Mouse (Mus musculus) CD4-positive, CD25-positive, alpha-beta regulatory T cell, adult 2 months (primary cell): ENCODE data around the gene Prrxl1.

Source experiments
- DNase-seq: peaks from one replicate; pipeline ENCODE4 v3.0.0-alpha.2; 2012; ENCODE audit warnings: low read depth, low spot score

Prrxl1 gene

DNA sequence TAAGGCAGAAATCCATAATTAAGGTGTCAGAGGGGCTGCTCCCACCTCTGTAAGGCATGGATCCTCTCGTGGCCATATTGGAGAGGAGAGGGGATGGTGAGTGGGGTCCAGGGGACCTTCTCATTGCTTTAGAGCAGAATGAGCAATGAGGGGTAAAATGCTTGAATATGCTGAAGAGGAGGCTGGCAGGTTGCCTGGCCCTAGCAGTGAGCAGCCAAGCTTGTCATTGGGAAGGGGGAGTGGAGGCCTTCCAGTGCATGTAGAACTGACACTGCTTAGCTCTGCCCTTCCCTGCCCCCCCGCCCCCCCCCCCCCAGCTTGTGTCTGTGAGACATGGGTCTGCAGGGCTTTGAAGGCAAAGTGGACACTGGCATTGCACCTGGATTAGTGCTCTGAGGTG lies 28.1 kb downstream of the Prrxl1 start:
- DNase-seq, result no peak

DNA sequence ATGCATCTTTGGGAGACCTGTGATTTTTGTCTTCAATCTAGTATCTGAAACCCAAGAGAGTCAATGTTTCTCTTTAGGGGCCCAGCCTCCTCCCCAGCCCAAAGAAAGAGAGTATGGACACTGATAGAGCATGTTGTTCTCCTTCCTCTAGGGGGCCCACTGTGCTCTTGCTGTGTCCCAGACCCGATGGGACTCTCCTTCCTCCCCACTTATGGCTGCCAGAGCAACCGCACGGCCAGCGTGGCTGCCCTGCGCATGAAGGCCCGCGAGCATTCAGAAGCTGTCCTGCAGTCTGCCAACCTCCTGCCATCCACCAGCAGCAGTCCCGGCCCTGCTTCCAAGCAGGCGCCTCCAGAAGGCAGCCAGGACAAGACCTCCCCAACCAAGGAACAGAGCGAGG lies 29.4 kb downstream of the Prrxl1 start:
- DNase-seq, result peak; percentile 5

- no peak for DNase-seq
These were observed 33.8 kb downstream of the Prrxl1 start for GRCm38 (mm10) chr14:32632908-32633600.

GRCm38 (mm10) chr14:32634015-32634682 lies 34.9 kb downstream of the Prrxl1 start:
- no peak for DNase-seq

GRCm38 (mm10) chr14:32638485-32638884 lies 39.3 kb downstream of the Prrxl1 start:
- no peak for DNase-seq

- no peak for DNase-seq
These were observed 60.6 kb downstream of the Prrxl1 start for GRCm38 (mm10) chr14:32659781-32660180.

DNA sequence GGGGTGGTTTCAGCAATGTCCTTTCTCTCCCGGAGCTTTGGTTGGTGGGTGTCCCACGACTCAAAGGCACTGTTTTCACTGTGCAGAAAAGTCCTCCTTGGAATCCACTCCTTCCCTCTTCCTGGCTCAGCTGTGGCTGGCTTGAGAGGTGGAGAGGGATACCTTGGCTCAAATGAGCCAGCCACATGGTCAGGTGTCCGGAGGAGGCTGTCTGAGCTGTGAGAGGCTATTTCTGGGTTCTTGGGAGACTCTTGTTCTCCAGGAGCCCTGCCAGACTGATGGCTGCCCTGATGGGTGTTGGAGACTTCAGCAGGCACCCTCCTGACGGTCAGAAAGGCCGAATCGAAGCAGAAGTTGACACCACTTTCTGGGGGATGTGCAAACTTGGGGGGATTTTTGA lies 63.9 kb downstream of the Prrxl1 start:
- no peak for DNase-seq

DNA sequence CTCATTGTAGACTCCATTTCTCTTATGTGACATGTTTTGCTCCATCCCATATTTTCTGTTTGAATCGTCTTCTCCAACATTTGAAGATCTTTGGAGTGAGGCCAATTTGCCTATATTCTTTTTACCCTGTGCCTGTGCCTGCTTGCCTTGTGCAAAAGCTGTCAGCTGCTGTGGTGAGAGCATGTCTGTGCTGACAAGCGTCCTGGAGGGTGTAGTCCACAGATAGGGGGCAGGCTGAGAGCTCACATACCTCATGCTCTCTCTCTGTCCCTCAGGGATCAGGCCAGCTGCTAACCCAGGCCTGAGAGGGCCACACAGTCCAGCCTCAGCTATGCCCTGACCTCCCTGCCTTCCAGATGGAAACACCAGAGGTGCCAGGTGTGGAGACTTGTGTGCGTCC lies 74.0 kb downstream of the Prrxl1 start:
- no peak for DNase-seq

GRCm38 (mm10) chr14:32678565-32678964 lies 79.4 kb downstream of the Prrxl1 start:
- DNase-seq, result no peak

DNA sequence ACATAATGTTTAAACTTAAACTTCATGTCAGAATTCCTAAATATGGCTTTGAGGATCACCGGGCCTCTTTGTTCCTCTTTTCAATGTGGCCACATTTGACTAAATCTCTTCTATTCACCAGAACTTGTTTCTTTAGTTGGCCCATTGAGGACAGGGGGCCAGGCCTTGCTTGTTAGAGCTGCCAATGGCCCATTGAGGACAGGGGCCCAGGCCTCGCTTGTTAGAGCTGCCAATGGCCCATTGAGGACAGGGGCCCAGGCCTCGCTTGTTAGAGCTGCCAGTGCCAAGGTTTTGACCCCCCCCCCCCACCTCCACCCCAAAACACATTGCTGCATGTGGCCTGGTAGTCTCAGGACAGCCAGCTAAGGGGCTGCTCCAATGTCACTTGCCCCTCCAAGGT lies 82.4 kb downstream of the Prrxl1 start:
- DNase-seq, result no peak

DNA sequence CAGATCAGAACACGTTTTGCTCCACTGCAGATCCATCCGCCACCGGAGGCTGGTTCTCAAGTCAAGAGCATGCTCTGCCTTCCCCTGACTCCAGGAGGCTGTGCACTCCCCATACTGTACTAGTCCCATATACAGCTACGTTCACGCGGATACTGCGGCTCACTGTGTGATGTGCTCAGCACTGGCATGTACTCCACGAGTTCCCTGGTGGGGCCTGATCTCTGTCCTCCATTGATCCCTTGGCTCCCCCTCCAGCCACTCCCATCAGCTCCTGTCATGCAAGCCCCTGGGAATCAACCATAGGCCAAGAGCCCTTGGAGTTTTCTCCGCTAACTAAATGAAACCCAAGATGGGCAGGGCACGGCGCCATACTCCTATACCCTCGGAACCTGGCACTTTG lies 83.3 kb downstream of the Prrxl1 start:
- no peak for DNase-seq

- no peak for DNase-seq
These were observed 84.1 kb downstream of the Prrxl1 start for GRCm38 (mm10) chr14:32683251-32683838.

GRCm38 (mm10) chr14:32683982-32684734 lies 85.0 kb downstream of the Prrxl1 start:
- no peak for DNase-seq

DNA sequence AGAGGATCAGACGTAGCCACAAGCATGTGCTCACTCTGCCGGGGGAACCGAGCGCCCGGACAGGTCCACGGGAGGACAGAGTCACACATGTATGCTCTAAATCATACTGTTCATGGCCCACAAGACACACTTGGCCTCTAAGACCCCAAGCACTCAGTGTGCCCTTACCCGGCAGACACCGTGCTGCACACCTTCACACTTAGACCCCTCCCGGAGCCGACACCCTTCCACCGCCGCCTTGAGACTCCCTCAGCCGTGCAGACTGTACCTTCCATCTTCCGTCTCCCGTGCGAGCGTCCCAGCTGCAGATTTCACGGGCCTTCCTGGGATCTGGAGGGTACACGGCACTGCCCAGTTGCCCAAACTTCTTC lies 85.5 kb downstream of the Prrxl1 start:
- DNase-seq, result no peak

DNA sequence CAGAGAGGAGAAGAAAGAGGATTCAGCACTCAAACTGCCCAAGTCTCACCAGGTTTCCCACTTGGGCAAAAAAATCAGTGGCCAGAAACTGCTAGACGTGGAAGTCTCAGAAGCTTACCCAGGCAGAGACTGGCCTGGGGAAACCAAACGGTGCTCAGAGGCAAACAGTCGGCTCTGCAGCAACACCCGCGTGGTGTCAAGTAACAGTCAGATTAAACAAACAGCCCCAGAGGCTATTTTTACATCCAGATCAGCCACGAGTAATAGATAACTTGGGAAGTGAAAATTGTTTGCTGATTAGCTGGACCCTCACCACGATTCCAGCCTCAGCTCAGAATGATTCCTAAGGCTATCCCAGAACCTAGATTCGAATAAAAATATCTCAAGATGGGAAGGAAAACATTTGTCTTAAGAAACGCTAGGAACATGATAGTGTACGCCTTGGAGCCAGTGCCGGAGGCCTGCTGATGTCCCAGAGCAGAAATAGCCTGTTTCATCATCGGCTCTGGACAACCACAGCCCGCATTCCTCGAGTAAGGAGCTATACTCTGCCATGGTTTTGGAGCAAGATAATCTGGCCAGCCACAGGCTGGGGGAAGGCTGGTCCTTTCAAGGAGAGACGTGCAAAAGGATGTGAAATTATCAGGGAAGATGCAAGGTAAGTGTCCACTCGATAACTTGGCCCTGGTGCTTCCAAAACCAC lies 86.1 kb downstream of the Prrxl1 start, which contains the start of gene 3425401B19Rik:
Gene 3425401B19Rik (minus strand): TSS at position 170 of the 703 bp plus-strand sequence.
- no peak for DNase-seq

GRCm38 (mm10) chr14:32695906-32696305 lies 96.7 kb downstream of the Prrxl1 start:
- no peak for DNase-seq

DNA sequence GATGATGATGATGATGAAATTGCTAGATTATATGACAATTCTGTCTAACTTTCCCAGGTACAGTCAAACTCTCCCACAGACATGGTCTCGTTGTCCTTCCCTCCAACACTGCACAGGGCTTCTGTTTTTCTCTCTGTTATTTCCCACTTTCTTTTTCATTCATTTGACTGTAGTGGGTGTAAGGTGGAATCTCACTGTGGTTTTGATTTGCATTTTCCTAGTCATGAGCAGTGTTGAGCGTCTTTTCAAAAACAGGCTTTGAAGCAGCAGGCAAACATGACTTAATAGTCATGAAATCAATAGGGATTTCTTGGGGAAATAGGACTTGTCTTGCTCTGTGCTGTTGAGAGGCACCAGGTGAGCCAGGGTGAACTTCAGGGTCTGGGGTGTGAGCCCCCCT lies 97.1 kb downstream of the Prrxl1 start:
- no peak for DNase-seq

DNA sequence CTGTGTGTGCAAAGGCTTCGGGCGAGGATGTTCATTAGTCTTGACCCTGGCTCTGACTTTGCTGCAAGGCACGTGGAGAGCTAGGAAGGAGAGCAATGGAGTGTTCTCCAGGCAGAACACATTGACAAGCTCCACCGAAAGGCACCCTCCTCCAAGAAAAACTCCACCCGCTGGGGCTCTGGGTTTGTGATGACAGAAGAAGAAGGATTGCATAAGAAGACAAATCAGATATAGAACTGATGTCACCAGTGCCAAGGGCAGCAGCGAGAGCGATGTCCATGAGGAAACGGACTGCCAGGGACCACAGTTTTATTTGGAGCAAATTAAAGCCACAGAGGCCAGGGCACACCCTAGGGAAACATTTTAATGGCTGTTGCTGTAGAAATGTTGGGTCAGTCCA lies 98.6 kb downstream of the Prrxl1 start:
- no peak for DNase-seq

DNA sequence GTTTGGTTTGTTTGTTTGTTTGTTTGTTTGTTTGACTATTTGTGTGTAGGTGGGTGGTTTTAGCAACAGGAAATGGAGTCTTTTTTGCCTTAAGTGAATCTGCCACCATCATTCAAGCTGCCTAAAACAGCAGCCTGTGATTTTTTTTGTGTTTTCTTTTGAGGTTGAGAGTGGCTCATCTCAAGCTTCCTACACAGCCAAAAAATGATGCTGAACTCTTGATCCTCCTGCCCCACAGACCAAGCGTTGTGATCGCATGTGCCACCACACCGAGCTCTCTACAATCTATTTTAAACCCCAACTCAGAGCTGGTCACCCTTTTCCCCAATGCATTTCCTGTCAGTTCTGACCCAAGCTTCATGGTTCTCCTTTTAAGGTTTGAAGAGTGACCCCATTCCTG lies 99.3 kb downstream of the Prrxl1 start:
- DNase-seq, result no peak
